Mouse (Mus musculus) brain, embryonic 14.5 days (tissue): ENCODE data around the gene Chd3. TPM values are rescaled to one million over a fixed set of nuclear protein-coding genes. Genes with fewer than 3 reads are reported as not detected.

ENCODE experiments used
- DNase-seq: peaks from one replicate; pipeline ENCODE4 v3.0.0-alpha.2; 2011; ENCODE audit warnings: low read depth
- CTCF ChIP-seq: fragments of 200-500 bp; IDR thresholded peaks from 2 replicates; pipeline ENCODE4 v1.5.1; 2012; ENCODE audit warnings: inconsistent platforms, mild to moderate bottlenecking, moderate library complexity, borderline replicate concordance; ENCODE audit not compliant: insufficient read depth, insufficient read length; ENCODE audit errors: extremely low read depth
- POLR2A ChIP-seq: fragments of 200-500 bp; IDR thresholded peaks from 2 replicates; pipeline ENCODE4 v1.6.1; 2012; ENCODE audit warnings: mild to moderate bottlenecking, inconsistent platforms, borderline replicate concordance; ENCODE audit not compliant: poor library complexity, insufficient read depth, insufficient read length, severe bottlenecking; ENCODE audit errors: extremely low read depth
- polyA plus RNA-seq: library from polyadenylated mRNA; depleted of rRNA; stranded (reverse); fragments of >200 nt; gene quantifications from 2 replicates; pipeline ENCODE4 v1.2.3, GENCODE M21; 2012; rRNA removed

The Chd3 gene
- polyA plus RNA-seq, 1 experiment, result 358 TPM

DNA sequence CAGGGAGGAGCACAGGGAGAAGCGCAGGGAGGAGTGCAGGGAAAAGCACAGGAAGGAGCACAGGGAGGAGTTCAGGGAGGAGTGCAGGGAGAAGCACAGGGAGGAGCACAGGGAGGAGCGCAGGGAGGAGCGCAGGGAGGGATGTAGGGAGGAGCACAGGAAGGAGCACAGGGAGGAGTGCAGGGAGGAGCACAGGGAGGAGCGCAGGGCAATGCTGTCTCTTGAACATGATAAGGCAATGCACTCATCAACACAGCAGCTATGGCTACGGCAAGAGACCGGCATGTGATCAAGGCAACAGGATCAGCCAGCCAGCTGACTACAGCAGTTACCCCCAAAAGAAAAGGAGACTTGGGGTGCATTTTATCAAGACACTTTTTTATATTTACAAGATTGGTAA lies 52.8 kb downstream of the Chd3 start:
- no peak for TF ChIP-seq CTCF
- TF ChIP-seq POLR2A, result no peak

DNA sequence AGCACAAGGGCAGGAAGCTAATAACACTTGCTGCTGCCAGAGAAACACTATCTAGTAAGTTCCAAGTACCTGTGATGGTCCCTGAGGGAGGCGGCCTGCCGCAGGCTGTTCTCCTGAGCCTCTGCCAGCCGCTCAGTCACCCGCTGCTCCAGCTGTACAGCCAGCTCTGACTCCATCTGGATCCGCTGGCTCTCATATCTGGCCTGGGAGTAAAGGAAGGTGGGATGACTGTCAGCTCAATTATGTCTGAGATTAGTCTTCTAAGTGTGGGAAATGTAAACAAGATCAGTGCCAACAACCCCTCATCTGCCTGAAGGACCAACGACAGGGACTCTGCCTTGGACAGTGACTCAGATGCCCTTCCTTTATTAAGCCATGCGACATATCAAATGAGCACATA lies 57.9 kb downstream of the Chd3 start:
- no peak for TF ChIP-seq CTCF
- no peak for TF ChIP-seq POLR2A
- DNase-seq, result peak; percentile 45

More for the DNA sequence above, 52.8 kb downstream of the Chd3 start:
- DNase-seq, result no peak

DNA sequence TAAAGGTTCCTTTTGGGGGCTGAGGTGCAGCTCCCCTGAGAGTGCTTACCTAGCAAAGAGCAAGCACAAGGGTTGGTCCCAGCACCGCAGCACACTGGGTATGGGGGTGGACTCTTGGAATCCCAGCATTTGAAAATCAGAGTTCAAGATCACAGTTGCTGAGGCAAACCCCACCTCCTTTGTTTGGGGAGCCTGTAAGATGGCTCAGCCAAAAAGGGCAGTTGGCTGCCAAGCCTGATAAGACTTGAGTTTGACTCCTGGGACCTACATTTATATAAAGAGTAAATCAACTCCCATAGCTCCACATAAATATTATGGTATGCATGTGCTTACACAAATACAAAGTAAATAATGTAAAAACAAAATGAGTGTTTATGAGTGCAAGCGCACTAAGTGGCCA lies 63.2 kb downstream of the Chd3 start:
- no peak for DNase-seq
- TF ChIP-seq POLR2A (no peak), CTCF (no peak)

DNA sequence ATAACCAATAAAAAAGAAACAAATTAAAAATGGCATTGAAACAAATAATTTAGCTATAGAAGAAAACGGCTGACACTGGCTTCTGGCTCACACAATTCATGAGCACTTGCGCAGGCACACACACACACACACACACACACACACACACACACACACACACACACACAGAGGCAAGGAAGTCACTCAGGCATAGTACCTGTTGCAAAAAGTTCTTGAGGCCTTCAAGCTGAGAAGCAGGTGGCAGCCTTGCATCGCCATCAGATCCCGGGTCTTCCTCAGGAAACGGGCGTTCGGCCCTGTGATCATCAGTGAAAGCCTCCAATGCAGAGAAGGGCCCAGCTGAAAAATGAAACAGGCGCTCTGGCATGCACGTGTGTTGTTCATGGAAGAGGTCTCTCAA lies 63.9 kb downstream of the Chd3 start:
- no peak for TF ChIP-seq POLR2A
- no peak for TF ChIP-seq CTCF
- DNase-seq, result no peak

DNA sequence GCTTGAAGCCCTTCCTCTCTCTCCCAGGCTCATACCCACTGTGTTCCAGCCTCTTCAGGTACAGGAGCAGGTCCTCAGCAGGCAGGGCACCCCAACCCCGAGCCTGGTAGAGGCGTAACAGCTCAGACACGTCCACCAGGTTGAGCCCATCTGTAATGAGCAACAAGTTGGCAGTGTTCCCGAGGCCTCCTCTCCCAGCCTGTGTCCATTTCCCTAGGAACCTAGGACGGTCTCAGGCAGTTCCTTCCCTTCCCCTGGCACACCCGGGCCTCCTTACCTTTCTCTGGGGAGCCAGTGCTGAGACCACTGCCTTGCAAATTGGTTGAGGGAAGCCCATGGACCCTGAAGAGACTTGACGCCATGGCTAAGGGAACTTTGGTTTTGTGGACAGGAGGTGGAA lies 66.4 kb downstream of the Chd3 start:
- no peak for TF ChIP-seq POLR2A
- TF ChIP-seq CTCF, result no peak
- no peak for DNase-seq

DNA sequence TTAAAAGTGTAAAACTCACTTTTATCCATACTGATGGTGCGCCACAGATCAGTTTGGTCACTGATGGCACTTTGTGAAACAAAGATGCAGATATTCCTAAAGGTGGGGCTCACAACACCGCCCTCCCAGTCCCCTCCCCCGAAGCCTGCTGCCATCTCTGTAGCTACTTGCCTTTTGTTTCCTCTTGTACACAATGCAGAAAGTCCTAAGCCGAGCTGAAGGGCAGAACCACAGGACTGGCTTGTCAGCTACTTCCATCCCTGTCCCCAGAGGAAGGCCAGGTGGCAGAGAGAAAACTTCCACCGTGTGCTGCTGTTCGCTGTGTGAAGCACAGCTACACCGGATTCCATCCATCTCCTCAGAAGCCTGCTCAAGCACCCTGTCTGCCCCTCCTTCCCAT lies 71.0 kb downstream of the Chd3 start:
- TF ChIP-seq POLR2A, result no peak
- TF ChIP-seq CTCF, result no peak
- DNase-seq, result no peak

DNA sequence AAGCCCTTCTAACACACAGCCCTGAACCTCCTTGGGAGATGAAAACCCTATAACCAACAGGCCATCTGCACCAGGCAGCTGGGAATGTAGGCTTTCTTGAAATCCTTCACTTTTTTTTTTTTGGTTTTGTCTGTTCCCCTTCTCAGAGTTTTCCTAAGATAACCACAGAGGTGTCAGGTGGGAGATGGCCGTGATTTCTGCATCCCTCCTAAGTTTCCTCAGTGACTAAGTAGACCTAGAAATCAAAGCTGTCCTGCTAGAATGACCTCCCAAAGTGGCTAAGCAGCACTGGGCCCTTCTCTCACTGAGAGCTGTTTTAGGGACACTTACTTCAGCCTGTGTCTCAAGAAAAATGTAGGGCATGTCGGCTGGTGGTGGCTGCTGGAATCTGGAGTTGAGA lies 71.4 kb downstream of the Chd3 start:
- TF ChIP-seq POLR2A (no peak), CTCF (no peak)
- DNase-seq, result no peak

DNA sequence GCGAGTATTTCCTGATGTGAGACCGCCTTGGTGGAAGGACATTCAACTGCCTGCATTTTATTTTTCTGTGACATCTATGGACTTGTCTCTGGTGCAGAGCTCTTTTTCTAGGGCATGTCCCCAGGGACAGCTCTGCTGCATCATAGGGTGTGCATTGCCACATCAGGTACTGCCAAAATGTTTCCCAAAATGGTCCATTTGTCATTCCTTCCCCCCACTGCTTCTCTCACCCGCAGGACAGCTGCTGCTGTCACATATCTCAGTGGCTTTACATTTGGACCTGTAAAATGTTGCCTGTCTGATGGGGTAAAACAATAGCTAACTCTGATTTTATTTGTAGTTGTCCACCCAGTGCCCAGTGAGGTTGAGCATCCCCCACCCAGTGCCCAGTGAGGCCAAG lies 73.9 kb downstream of the Chd3 start:
- DNase-seq, result no peak
- TF ChIP-seq CTCF, result no peak

Other genes with a start within 250 kb of the Chd3 start
- 0.42 and 0.45 TPM in 2 replicates for gene Hes7, start 249.0 kb downstream of the Chd3 start, polyA plus RNA-seq
- 0.33 and 0.47 TPM in 2 replicates for gene 9130213A22Rik, start 246.8 kb downstream of the Chd3 start, polyA plus RNA-seq
- 2.8 and 3.5 TPM in 2 replicates for gene Aloxe3, start 243.5 kb downstream of the Chd3 start, polyA plus RNA-seq
- gene Alox12b, start 212.4 kb downstream of the Chd3 start, polyA plus RNA-seq, result 0.13 and 0.23 TPM in 2 replicates
- gene Alox8, start 171.6 kb downstream of the Chd3 start, polyA plus RNA-seq, result 0.05 and 0.25 TPM in 2 replicates
- gene Gucy2e, start 132.4 kb downstream of the Chd3 start, polyA plus RNA-seq, result 0.20 and 0.25 TPM in 2 replicates
- 42.2 and 54.4 TPM in 2 replicates for gene Cntrob, start 45.6 kb downstream of the Chd3 start, polyA plus RNA-seq
- 116 and 118 TPM in 2 replicates for gene Trappc1, start 45.4 kb downstream of the Chd3 start, polyA plus RNA-seq
- gene Kcnab3, start 43.1 kb downstream of the Chd3 start, polyA plus RNA-seq, result 7.0 and 8.7 TPM in 2 replicates
- gene Rnf227, start 28.9 kb downstream of the Chd3 start, polyA plus RNA-seq, result 82.8 and 115 TPM in 2 replicates
- gene Naa38, start 26.1 kb upstream of the Chd3 start, polyA plus RNA-seq, result 84.1 and 111 TPM in 2 replicates
- gene Cyb5d1, start 26.2 kb upstream of the Chd3 start, polyA plus RNA-seq, result 26.7 and 28.7 TPM in 2 replicates
- gene Tmem88, start 28.8 kb upstream of the Chd3 start, polyA plus RNA-seq, result 5.7 TPM in 2 replicates
- 12.4 and 38.7 TPM in 2 replicates for gene Kdm6b, start 44.3 kb upstream of the Chd3 start, polyA plus RNA-seq
- gene Dnah2, start 179.7 kb upstream of the Chd3 start, polyA plus RNA-seq, result 4.7 and 5.2 TPM in 2 replicates
- gene Efnb3, start 190.8 kb upstream of the Chd3 start, polyA plus RNA-seq, result 187 and 206 TPM in 2 replicates
- 20.9 and 27.0 TPM in 2 replicates for gene Wrap53, start 210.8 kb upstream of the Chd3 start, polyA plus RNA-seq
- 93.6 and 131 TPM in 2 replicates for gene Trp53, start 211.0 kb upstream of the Chd3 start, polyA plus RNA-seq
- gene Atp1b2, start 236.5 kb upstream of the Chd3 start, polyA plus RNA-seq, result 44.3 and 74.7 TPM in 2 replicates
- gene Shbg, start 248.5 kb upstream of the Chd3 start, polyA plus RNA-seq, result 0.08 TPM in 1 of 2 replicates, not detected in the other